Mouse (Mus musculus) adipose tissue, adult 10 weeks (tissue): ENCODE data around the gene Mrgprb2. TPM values are rescaled to one million over a fixed set of nuclear protein-coding genes. Genes with fewer than 3 reads are reported as not detected.

Experiments
- polyA plus RNA-seq: library from polyadenylated mRNA; stranded (reverse); fragments of 350-450 nt; fragmentation: Illumina TruSeq; extraction: RNeasy Lipid Tissue Mini Kit (QIAGEN cat#74804); gene quantifications from one replicate; pipeline ENCODE4 v1.2.3, GENCODE M21; 2014; ENCODE audit warnings: low read depth, low replicate concordance

Mrgprb2 gene
- polyA plus RNA-seq, result 0.19 TPM

DNA sequence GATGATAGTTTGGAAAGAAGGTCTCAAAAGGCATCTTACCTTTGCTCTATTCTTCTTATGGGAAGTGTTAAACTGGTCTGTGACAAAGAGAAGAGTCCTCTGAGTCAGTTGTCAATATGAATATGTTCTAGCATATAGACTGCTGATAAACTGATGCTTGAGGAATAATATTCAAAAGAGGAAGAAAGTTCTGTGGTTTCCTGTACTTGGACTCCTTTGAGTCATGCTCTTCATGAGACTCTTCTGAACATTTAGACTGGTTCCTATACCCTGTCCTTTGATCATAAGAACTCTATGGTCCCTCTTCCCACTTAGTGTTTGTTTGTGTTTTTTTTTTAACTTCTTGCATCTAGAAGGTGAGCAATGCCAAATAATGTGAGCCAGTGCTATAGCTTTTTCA lies at the start of gene Mrgprb2:
Gene Mrgprb2 (minus strand): TSS at position 101 of the 400 bp plus-strand sequence.

Other genes starting within 250 kb of the Mrgprb2 start
- gene Mrgprb8, start 169.6 kb downstream of the Mrgprb2 start, polyA plus RNA-seq, result not detected
- gene Mrgprb1, start 101.7 kb downstream of the Mrgprb2 start, polyA plus RNA-seq, result 0.38 TPM
- gene Mrgprx2, start 58.8 kb downstream of the Mrgprb2 start, polyA plus RNA-seq, result 0.12 TPM
- gene Mrgprb3, start 85.7 kb upstream of the Mrgprb2 start, polyA plus RNA-seq, result not detected
- 12.6 TPM for gene Zdhhc13, start 230.9 kb upstream of the Mrgprb2 start, polyA plus RNA-seq